Mouse (Mus musculus): ENCODE measurements around the gene Pde8b. TPM values are rescaled to one million over a fixed set of nuclear protein-coding genes. Genes with fewer than 3 reads are reported as not detected.

Gene Pde8b
- polyA plus RNA-seq, 1 experiment from 2014 or later, result 0.52 TPM

- no peak overlapping the region for H3K27ac ChIP-seq
- no peaks in the 10 kb centered on the region for H3K27me3 ChIP-seq (replicated peaks)
- 72% methylated on average over 6 of the region's 6 CpGs for WGBS (ENCODE audit: insufficient replicate concordance)
- no peak overlapping the region for H3K4me2 ChIP-seq
- no peaks in the 10 kb centered on the region for H3K4me1 ChIP-seq
- H3K4me3 ChIP-seq, result no peak overlapping the region
- no peaks in the 10 kb centered on the region for H3K36me3 ChIP-seq
- no peaks in the 10 kb centered on the region for H3K9me3 ChIP-seq (replicated peaks)
- no peak for ATAC-seq
- H3K9ac ChIP-seq, result no peak overlapping the region
Measured at GRCm38 (mm10) chr13:95030828-95031227, 219.3 kb downstream of the Pde8b start.

DNA sequence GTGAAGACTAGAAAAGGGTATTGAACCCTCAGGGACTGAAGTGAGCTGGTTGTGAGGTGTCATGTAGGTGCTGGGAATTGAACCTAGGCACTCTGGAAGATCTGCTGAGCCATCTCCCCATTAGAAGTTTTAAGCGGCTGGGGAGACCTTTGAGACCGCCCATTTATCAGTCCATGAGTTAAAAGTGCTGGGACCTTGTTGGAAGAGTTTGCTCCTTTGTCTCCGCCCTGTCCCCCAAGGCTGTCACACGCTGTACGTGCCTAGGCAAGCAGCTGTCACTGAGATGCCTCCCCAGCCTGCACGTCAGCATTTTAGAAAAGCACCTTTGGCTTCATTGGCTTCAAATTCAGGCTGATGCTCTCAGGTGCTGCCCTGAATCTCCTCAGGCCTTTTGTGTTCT lies 229.9 kb downstream of the Pde8b start:
- H3K4me1 ChIP-seq, result 0 out of 2 replicates have a peak, but pooled peaks cover 5% of the 10 kb centered on the region
- no peak for ATAC-seq
- no peak overlapping the region for H3K27ac ChIP-seq
- WGBS (ENCODE audit: insufficient replicate concordance), result 71% methylated on average over 6 of the region's 6 CpGs
- H3K4me2 ChIP-seq, result no peak overlapping the region
- no peaks in the 10 kb centered on the region for H3K9me3 ChIP-seq (replicated peaks)
- no peak overlapping the region for H3K9ac ChIP-seq
- H3K27me3 ChIP-seq (replicated peaks), result no peaks in the 10 kb centered on the region
- peaks cover 2% of the 10 kb centered on the region; the same call in 1 of the 2 replicates for H3K36me3 ChIP-seq
- no peak overlapping the region for H3K4me3 ChIP-seq

- no peaks in the 10 kb centered on the region for H3K9me3 ChIP-seq (replicated peaks)
- WGBS (ENCODE audit: insufficient replicate concordance), result 48% methylated on average over 6 of the region's 6 CpGs
- H3K27ac ChIP-seq, result no peak overlapping the region
Measured at GRCm38 (mm10) chr13:95019345-95019744, 230.8 kb downstream of the Pde8b start.

GRCm38 (mm10) chr13:95017916-95018315 lies 232.2 kb downstream of the Pde8b start:
- WGBS (ENCODE audit: insufficient replicate concordance), result 18% methylated on average over 9 of the region's 9 CpGs
- ATAC-seq, result no peak
- no peak overlapping the region for H3K4me3 ChIP-seq

More at GRCm38 (mm10) chr13:95019345-95019744, 230.8 kb downstream of the Pde8b start:
- ATAC-seq, result no peak
- Histone ChIP-seq H3K9ac (no peak overlapping the region), H3K36me3 (peaks cover 3% of the 10 kb centered on the region; the same call in 1 of the 2 replicates), H3K4me3 (no peak overlapping the region), H3K27me3 (replicated peaks) (no peaks in the 10 kb centered on the region), H3K4me2 (no peak overlapping the region), H3K4me1 (0 out of 2 replicates have a peak, but pooled peaks cover 5% of the 10 kb centered on the region)

GRCm38 (mm10) chr13:95017278-95017677 lies 232.9 kb downstream of the Pde8b start:
- ATAC-seq, result no peak
- H3K9ac ChIP-seq, result no peak overlapping the region
- no peaks in the 10 kb centered on the region for H3K27me3 ChIP-seq (replicated peaks)
- peaks cover 3% of the 10 kb centered on the region; the same call in 1 of the 2 replicates for H3K36me3 ChIP-seq
- H3K4me3 ChIP-seq, result no peak overlapping the region
- 0 out of 2 replicates have a peak, but pooled peaks cover 5% of the 10 kb centered on the region for H3K4me1 ChIP-seq
- H3K9me3 ChIP-seq (replicated peaks), result no peaks in the 10 kb centered on the region
- no peak overlapping the region for H3K4me2 ChIP-seq
- 76% methylated on average over 6 of the region's 6 CpGs for WGBS (ENCODE audit: insufficient replicate concordance)
- no peak overlapping the region for H3K27ac ChIP-seq

More at GRCm38 (mm10) chr13:95017916-95018315, 232.2 kb downstream of the Pde8b start:
- no peaks in the 10 kb centered on the region for H3K9me3 ChIP-seq (replicated peaks)
- H3K36me3 ChIP-seq, result peaks cover 3% of the 10 kb centered on the region; the same call in 1 of the 2 replicates
- H3K4me2 ChIP-seq, result no peak overlapping the region
- H3K27ac ChIP-seq, result no peak overlapping the region
- H3K4me1 ChIP-seq, result 0 out of 2 replicates have a peak, but pooled peaks cover 5% of the 10 kb centered on the region
- no peaks in the 10 kb centered on the region for H3K27me3 ChIP-seq (replicated peaks)
- no peak overlapping the region for H3K9ac ChIP-seq

DNA sequence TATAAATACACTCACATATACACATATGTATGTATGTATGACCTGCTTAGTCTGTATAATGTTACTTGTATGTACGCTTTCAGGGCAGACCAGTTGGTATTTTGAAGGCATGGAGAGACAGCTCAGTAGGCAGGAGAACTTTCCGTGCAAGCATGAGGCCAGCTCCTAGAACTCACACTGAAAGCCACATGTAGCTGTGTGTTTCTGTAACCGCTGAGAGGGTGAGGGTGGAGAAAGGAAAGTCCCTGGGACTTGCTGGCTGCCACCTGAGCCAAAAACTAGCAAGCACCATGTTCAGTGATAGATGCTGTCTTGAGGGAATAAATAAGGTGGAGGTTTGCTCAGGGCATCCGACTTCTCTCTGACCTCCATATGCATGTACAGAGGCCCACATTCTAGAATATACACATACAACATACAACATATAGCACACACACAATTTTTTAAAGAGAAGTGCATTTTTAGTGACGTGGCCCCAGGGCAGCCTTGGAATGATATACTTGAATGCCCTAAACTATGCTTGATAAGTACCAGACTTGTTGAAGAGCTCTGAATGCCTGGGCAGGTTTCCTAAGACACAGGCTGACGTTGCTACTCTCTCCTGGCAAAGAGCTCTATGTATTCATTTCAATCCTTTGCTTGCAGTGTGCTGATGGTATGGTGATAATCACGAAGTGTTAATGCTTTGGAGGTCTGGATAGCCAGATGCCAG lies 238.4 kb downstream of the Pde8b start:
- Histone ChIP-seq H3K9me3 (replicated peaks) (no peaks in the 10 kb centered on the region), H3K4me1 (no peaks in the 10 kb centered on the region), H3K9ac (no peak overlapping the region), H3K4me3 (no peak overlapping the region), H3K27ac (no peak overlapping the region), H3K36me3 (peaks cover 13% of the 10 kb centered on the region), H3K4me2 (no peak overlapping the region), H3K27me3 (replicated peaks) (no peaks in the 10 kb centered on the region)
- WGBS (ENCODE audit: insufficient replicate concordance), result 73% methylated on average over 7 of the region's 7 CpGs
- ATAC-seq, result no peak

GRCm38 (mm10) chr13:95009261-95009660 lies 240.9 kb downstream of the Pde8b start:
- Histone ChIP-seq H3K27ac (no peak overlapping the region), H3K9me3 (replicated peaks) (no peaks in the 10 kb centered on the region), H3K27me3 (replicated peaks) (no peaks in the 10 kb centered on the region), H3K4me1 (no peaks in the 10 kb centered on the region), H3K4me3 (no peak overlapping the region), H3K36me3 (peaks cover 10% of the 10 kb centered on the region; the same call in 1 of the 2 replicates), H3K4me2 (no peak overlapping the region), H3K9ac (no peak overlapping the region)
- no peak for ATAC-seq
- 78% methylated on average over 7 of the region's 7 CpGs for WGBS (ENCODE audit: insufficient replicate concordance)

DNA sequence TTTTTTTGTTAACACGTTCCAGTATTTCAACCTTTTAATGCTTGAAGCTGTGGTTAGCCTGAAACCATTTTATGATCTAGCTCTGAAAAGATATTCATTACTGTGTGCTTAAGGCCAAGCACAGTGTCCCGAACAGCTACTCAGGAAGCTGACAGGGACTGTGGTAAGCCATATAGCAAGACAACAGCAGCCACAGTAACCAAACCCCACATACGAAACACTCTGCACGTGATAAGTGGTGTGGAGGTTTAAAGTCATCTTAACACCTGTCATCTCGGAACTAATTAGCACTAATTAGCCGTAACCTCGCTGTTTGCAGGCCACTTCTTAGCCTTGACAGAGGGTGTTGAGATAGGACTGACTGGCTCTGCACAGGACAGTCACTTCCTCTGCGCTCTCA lies 242.9 kb downstream of the Pde8b start:
- no peak for ATAC-seq
- Histone ChIP-seq H3K4me1 (no peaks in the 10 kb centered on the region), H3K36me3 (peaks cover 10% of the 10 kb centered on the region; the same call in 1 of the 2 replicates), H3K27me3 (replicated peaks) (no peaks in the 10 kb centered on the region), H3K9me3 (replicated peaks) (no peaks in the 10 kb centered on the region), H3K4me2 (no peak overlapping the region), H3K9ac (no peak overlapping the region), H3K4me3 (no peak overlapping the region), H3K27ac (no peak overlapping the region)
- WGBS (ENCODE audit: insufficient replicate concordance), result 62% methylated on average over 8 of the region's 8 CpGs

- Histone ChIP-seq H3K9ac (no peak overlapping the region), H3K27me3 (replicated peaks) (no peaks in the 10 kb centered on the region), H3K27ac (no peak overlapping the region), H3K36me3 (no peaks in the 10 kb centered on the region), H3K4me3 (no peak overlapping the region), H3K4me2 (no peak overlapping the region), H3K9me3 (replicated peaks) (no peaks in the 10 kb centered on the region), H3K4me1 (peaks cover 4% of the 10 kb centered on the region; the same call in 1 of the 2 replicates)
- WGBS (ENCODE audit: insufficient replicate concordance), result 57% methylated on average over 5 of the region's 5 CpGs
- ATAC-seq, result no peak
Measured at GRCm38 (mm10) chr13:94990516-94990915, 259.6 kb downstream of the Pde8b start.

GRCm38 (mm10) chr13:94979081-94979480 lies 271.1 kb downstream of the Pde8b start:
- peaks cover 14% of the 10 kb centered on the region for H3K4me1 ChIP-seq
- no peaks in the 10 kb centered on the region for H3K27me3 ChIP-seq (replicated peaks)
- no peak overlapping the region for H3K4me2 ChIP-seq
- H3K36me3 ChIP-seq, result 0 out of 2 replicates have a peak, but pooled peaks cover 13% of the 10 kb centered on the region
- WGBS (ENCODE audit: insufficient replicate concordance), result 62% methylated on average over 7 of the region's 7 CpGs
- no peak for ATAC-seq
- no peaks in the 10 kb centered on the region for H3K9me3 ChIP-seq (replicated peaks)
- H3K4me3 ChIP-seq, result no peak overlapping the region
- H3K9ac ChIP-seq, result no peak overlapping the region
- no peak overlapping the region for H3K27ac ChIP-seq

DNA sequence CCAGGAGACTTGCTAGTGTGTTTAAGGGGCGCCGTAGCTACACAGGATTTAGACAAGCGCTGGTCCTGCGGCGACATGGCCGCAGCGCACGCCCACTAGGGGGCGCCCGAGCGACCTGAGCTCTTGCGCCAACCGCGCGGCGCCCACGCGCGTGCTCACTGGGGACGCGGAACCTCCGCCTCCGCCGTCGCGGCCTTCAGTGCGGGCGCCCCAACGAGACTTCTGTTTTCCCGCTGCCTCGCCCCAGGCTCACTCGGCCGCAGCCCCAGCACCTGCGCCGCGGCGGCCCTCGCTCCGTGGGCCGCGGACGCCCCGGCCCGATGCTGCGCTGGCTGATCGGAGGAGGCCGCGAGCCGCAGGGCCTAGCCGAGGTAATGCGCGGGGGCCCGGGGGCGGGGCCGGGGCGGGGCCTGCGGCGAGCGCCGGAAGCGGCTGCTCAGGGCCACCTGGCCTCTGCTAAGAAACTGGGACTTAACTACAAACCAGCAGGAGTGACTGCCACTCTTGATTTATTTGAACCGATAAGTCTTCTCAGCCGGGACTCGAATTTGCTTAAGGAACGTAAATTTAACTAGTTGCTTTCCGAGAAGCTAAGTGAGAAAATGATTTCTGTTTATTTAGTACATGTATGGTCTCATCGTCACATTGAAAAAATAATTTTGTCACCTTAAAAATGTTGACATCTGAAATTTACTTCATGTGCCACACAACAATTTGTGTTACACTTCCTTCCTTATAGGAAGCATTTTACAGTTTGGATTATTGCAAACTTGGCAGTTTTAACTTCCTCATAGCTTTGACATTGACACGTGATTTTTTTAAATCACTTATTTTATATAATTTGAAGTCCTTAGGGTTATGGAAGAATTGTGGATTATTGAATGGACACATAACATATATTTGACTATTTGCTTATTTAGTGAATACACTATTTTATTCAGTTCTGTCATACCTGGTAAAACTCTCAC lies 273.6 kb downstream of the Pde8b start, which contains the start of gene Wdr41:
Wdr41 (plus strand) TSS at position 126 of the 968 bp plus-strand sequence.
- peak within 1 kb of the TSS; percentile 84 for H3K4me3 ChIP-seq
- no peaks in the 10 kb centered on the region for H3K27me3 ChIP-seq (replicated peaks)
- H3K9me3 ChIP-seq (replicated peaks), result no peaks in the 10 kb centered on the region
- H3K4me1 ChIP-seq, result peaks cover 14% of the 10 kb centered on the region
- H3K27ac ChIP-seq, result peak within 1 kb of the TSS; percentile 86
- peak; percentile 98 for ATAC-seq
- H3K4me2 ChIP-seq, result peak within 1 kb of the TSS; percentile 76
- 2% methylated on average over 65 of the region's 68 CpGs for whole genome bisulfite sequencing (ENCODE audit: insufficient replicate concordance)
- H3K9ac ChIP-seq, result peak within 1 kb of the TSS; percentile 88
- H3K36me3 ChIP-seq, result 0 out of 2 replicates have a peak, but pooled peaks cover 7% of the 10 kb centered on the region

Data from liver, embryonic 12.5 days (tissue).